Mouse (Mus musculus) CH12.LX (cell line): ENCODE data around the gene Hdac9.

Source experiments
- CHD2 ChIP-seq: IDR thresholded peaks from 2 replicates; pipeline ENCODE4 v1.6.1; 2011; ENCODE audit warnings: low read length, improper control_type of control experiment
- CTCF ChIP-seq, 2 experiments: IDR thresholded peaks in 1 of 2; conservative IDR thresholded peaks in 1 of 2; 2 replicates each; pipeline ENCODE4 v1.5.1; 2011 to 2012; ENCODE audit warnings: low read depth in 2 of 2, low read length in 2 of 2, improper control_type of control experiment in 1 of 2, inconsistent platforms in 1 of 2, mild to moderate bottlenecking in 1 of 2, moderate library complexity in 1 of 2
- E2F4 ChIP-seq: IDR thresholded peaks from 2 replicates; pipeline ENCODE4 v1.6.1; 2011; ENCODE audit warnings: low read depth, low read length, improper control_type of control experiment; ENCODE audit not compliant: insufficient replicate concordance
- MAFK ChIP-seq: IDR thresholded peaks from 2 replicates; pipeline ENCODE4 v1.6.1; 2011; ENCODE audit warnings: low read length, improper control_type of control experiment; ENCODE audit not compliant: insufficient replicate concordance
- MAX ChIP-seq: IDR thresholded peaks from 2 replicates; pipeline ENCODE4 v1.6.1; 2011; ENCODE audit warnings: low read length, improper control_type of control experiment
- MAZ ChIP-seq: IDR thresholded peaks from 2 replicates; pipeline ENCODE4 v1.6.1; 2012; ENCODE audit warnings: low read depth, mild to moderate bottlenecking, inconsistent platforms, low read length, improper control_type of control experiment, moderate library complexity
- POLR2A ChIP-seq: IDR thresholded peaks from 2 replicates; pipeline ENCODE4 v1.6.1; 2011; ENCODE audit warnings: low read depth, mild to moderate bottlenecking, improper control_type of control experiment, low read length
- ZC3H11A ChIP-seq: IDR thresholded peaks from 2 replicates; pipeline ENCODE4 v1.6.1; 2012; ENCODE audit warnings: low read depth, mild to moderate bottlenecking, inconsistent platforms, low read length, improper control_type of control experiment

GRCm38 (mm10) chr12:34874926-34875325 is 42.0 kb downstream of the Hdac9 start:
- no peak for TF ChIP-seq CTCF (conservative IDR thresholded peaks at IDR 0.05 in 1 of 2, IDR thresholded peaks at IDR 0.05 in 1 of 2; ENCODE audit: low read depth in 2 of 2, low read length in 2 of 2)
- TF ChIP-seq MAX = no peak
- no peak for TF ChIP-seq POLR2A
- TF ChIP-seq CHD2 = no peak
- TF ChIP-seq ZC3H11A = no peak
- TF ChIP-seq E2F4 = no peak
- TF ChIP-seq MAFK = no peak
- no peak for TF ChIP-seq MAZ
